ENCODE assay signal across 25 mouse cellular contexts in genomic region chr7:94517002-94517401, GRCm38 (mm10).
DNase-seq lines count a peak whose midpoint lies in the region; ATAC-seq and TF ChIP-seq lines count a peak whose summit lies in the region.
"Had no signal": no experiment of that assay in that cellular context is flagged by ENCODE, and none has a peak within 500 bp of the region (broad histone marks: within the 10 kb centered on the region; RNA-seq: fewer than 3 reads in every experiment).

No protein-coding gene starts in this region.

- no peaks in the 10 kb centered on the region for H3K27me3 ChIP-seq in forebrain, embryonic 14.5 days (replicated peaks; ENCODE audit: control insufficient read depth, insufficient read depth, low read length)
- no peaks in the 10 kb centered on the region for H3K27me3 ChIP-seq in forebrain, embryonic 16.5 days (replicated peaks; ENCODE audit: control insufficient read depth, insufficient read depth, low read length)
- H3K27me3 ChIP-seq in lung, embryonic 15.5 days = no peaks in the 10 kb centered on the region
- H3K27me3 ChIP-seq in stomach, embryonic 14.5 days (ENCODE audit: control insufficient read depth, insufficient read depth, low read length) = no peaks in the 10 kb centered on the region
- H3K27me3 ChIP-seq in stomach, postnatal 0 days (ENCODE audit: control insufficient read depth, insufficient read depth, low read length) = no peaks in the 10 kb centered on the region
- H3K27me3 ChIP-seq: embryonic facial prominence, embryonic 12.5 days; embryonic facial prominence, embryonic 15.5 days; forebrain, embryonic 15.5 days; heart, embryonic 13.5 days; Patski had no signal

- no peak for ATAC-seq in forebrain, embryonic 14.5 days
- no peak for ATAC-seq in forebrain, embryonic 16.5 days
- ATAC-seq in lung, embryonic 15.5 days (ENCODE audit: borderline replicate concordance, extremely low read depth, low FRiP score, low TSS enrichment) = peak; percentile 42; the same call in 1 of the 2 replicates
- ATAC-seq in stomach, embryonic 14.5 days (ENCODE audit: insufficient number of reproducible peaks, insufficient read depth, low FRiP score, low read depth) = 0 out of 2 replicates have a peak, but pooled peaks have one; percentile 33
- ATAC-seq in stomach, postnatal 0 days (ENCODE audit: low FRiP score, low TSS enrichment) = no peak
- ATAC-seq: forebrain, embryonic 15.5 days; hindbrain, postnatal 0 days; Patski had no signal

- WGBS in forebrain, embryonic 14.5 days = 96% methylated on average over 1 of the region's 1 CpGs
- WGBS in forebrain, embryonic 16.5 days = 91% methylated on average over 1 of the region's 1 CpGs
- WGBS in lung, embryonic 15.5 days = 48% methylated on average over 1 of the region's 1 CpGs
- WGBS in stomach, embryonic 14.5 days = 82% methylated on average over 1 of the region's 1 CpGs
- WGBS in stomach, postnatal 0 days = 61% methylated on average over 1 of the region's 1 CpGs

- peak; percentile 14 for DNase-seq in forebrain, embryonic 14.5 days (ENCODE audit: low spot score)
- no peak for DNase-seq in lung, postnatal 25 days (ENCODE audit: low spot score)
- DNase-seq in stomach, postnatal 0 days (ENCODE audit: low spot score) = no peak
- DNase-seq: adrenal gland, postnatal 10 days; adrenal gland, postnatal 36 days; cerebellum, adult 11 months; cerebellum, adult 2 months; cerebellum, adult 9-11 months; cerebellum, postnatal 25 days; gastrocnemius, postnatal 10 days; gastrocnemius, postnatal 36 days; heart, adult 2 months; heart, postnatal 14 days; heart, postnatal 4 days had no signal

- no peaks in the 10 kb centered on the region; the same call in 1 of the 2 replicates for H3K9me3 ChIP-seq in forebrain, embryonic 14.5 days (replicated peaks; ENCODE audit: control insufficient read depth, low read length)
- H3K9me3 ChIP-seq in forebrain, embryonic 16.5 days (ENCODE audit: control insufficient read depth, low read length) = peaks cover 2% of the 10 kb centered on the region
- no peaks in the 10 kb centered on the region for H3K9me3 ChIP-seq in lung, embryonic 15.5 days
- no peaks in the 10 kb centered on the region for H3K9me3 ChIP-seq in stomach, embryonic 14.5 days (ENCODE audit: control insufficient read depth, low read depth, low read length)
- no peaks in the 10 kb centered on the region for H3K9me3 ChIP-seq in stomach, postnatal 0 days (ENCODE audit: control insufficient read depth, low read length)
- H3K9me3 ChIP-seq: embryonic facial prominence, embryonic 15.5 days; forebrain, embryonic 15.5 days; heart, embryonic 10.5 days had no signal

- no peaks in the 10 kb centered on the region for H3K4me1 ChIP-seq in forebrain, embryonic 14.5 days (ENCODE audit: control insufficient read depth, insufficient read depth, low read length)
- no peaks in the 10 kb centered on the region for H3K4me1 ChIP-seq in forebrain, embryonic 16.5 days (replicated peaks; ENCODE audit: control insufficient read depth, insufficient read depth, low read length)
- H3K4me1 ChIP-seq in lung, embryonic 15.5 days = no peaks in the 10 kb centered on the region
- no peaks in the 10 kb centered on the region for H3K4me1 ChIP-seq in stomach, embryonic 14.5 days (ENCODE audit: control insufficient read depth, insufficient read depth, low read length)
- no peaks in the 10 kb centered on the region for H3K4me1 ChIP-seq in stomach, postnatal 0 days (replicated peaks; ENCODE audit: control insufficient read depth, insufficient read depth)
- H3K4me1 ChIP-seq: embryonic facial prominence, embryonic 12.5 days; embryonic facial prominence, embryonic 15.5 days; forebrain, embryonic 15.5 days; heart, embryonic 10.5 days; heart, embryonic 13.5 days had no signal

- no peaks in the 10 kb centered on the region for H3K36me3 ChIP-seq in forebrain, embryonic 14.5 days (ENCODE audit: control insufficient read depth, insufficient read depth, low read length)
- no peaks in the 10 kb centered on the region for H3K36me3 ChIP-seq in forebrain, embryonic 16.5 days (ENCODE audit: control insufficient read depth, insufficient read depth)
- H3K36me3 ChIP-seq in lung, embryonic 15.5 days = no peaks in the 10 kb centered on the region
- H3K36me3 ChIP-seq in stomach, embryonic 14.5 days (ENCODE audit: control insufficient read depth, insufficient read depth, low read length) = no peaks in the 10 kb centered on the region
- H3K36me3 ChIP-seq in stomach, postnatal 0 days (ENCODE audit: control insufficient read depth, insufficient read depth, low read length) = no peaks in the 10 kb centered on the region
- H3K36me3 ChIP-seq: embryonic facial prominence, embryonic 12.5 days; embryonic facial prominence, embryonic 15.5 days; forebrain, embryonic 15.5 days; heart, embryonic 10.5 days; heart, embryonic 13.5 days had no signal

- no peak for TF ChIP-seq EP300 in stomach, postnatal 0 days (optimal IDR thresholded peaks at IDR 0.05)

- H3K4me3 ChIP-seq in forebrain, embryonic 14.5 days (ENCODE audit: low read depth, low read length) = no peak overlapping the region
- H3K4me3 ChIP-seq in forebrain, embryonic 16.5 days (replicated peaks; ENCODE audit: low read length) = no peak overlapping the region
- H3K4me3 ChIP-seq in lung, embryonic 15.5 days = no peak overlapping the region
- H3K4me3 ChIP-seq in stomach, embryonic 14.5 days (ENCODE audit: low read depth, low read length) = no peak overlapping the region
- H3K4me3 ChIP-seq in stomach, postnatal 0 days (ENCODE audit: low read depth, low read length) = no peak overlapping the region
- H3K4me3 ChIP-seq: embryonic facial prominence, embryonic 12.5 days; embryonic facial prominence, embryonic 15.5 days; forebrain, embryonic 15.5 days; heart, adult 2 months; heart, embryonic 10.5 days; heart, embryonic 13.5 days had no signal

- H3K9ac ChIP-seq in forebrain, embryonic 14.5 days (ENCODE audit: low read length) = no peak overlapping the region
- H3K9ac ChIP-seq in forebrain, embryonic 16.5 days (replicated peaks; ENCODE audit: low read depth, low read length) = no peak overlapping the region
- no peak overlapping the region for H3K9ac ChIP-seq in lung, embryonic 15.5 days
- H3K9ac ChIP-seq in stomach, embryonic 14.5 days (replicated peaks; ENCODE audit: low read depth, low read length) = no peak overlapping the region
- no peak overlapping the region for H3K9ac ChIP-seq in stomach, postnatal 0 days (ENCODE audit: low read length)
- H3K9ac ChIP-seq: embryonic facial prominence, embryonic 12.5 days; embryonic facial prominence, embryonic 15.5 days; forebrain, embryonic 15.5 days; heart, embryonic 13.5 days; hindbrain, embryonic 14.5 days had no signal

- TF ChIP-seq CTCF in stomach, postnatal 0 days (IDR thresholded peaks at IDR 0.05; ENCODE audit: low read depth) = no peak

- no peak overlapping the region for H3K4me2 ChIP-seq in forebrain, embryonic 14.5 days (ENCODE audit: low read length)
- no peak overlapping the region for H3K4me2 ChIP-seq in forebrain, embryonic 16.5 days (ENCODE audit: low read length)
- H3K4me2 ChIP-seq in lung, embryonic 15.5 days = no peak overlapping the region
- H3K4me2 ChIP-seq in stomach, embryonic 14.5 days (replicated peaks; ENCODE audit: low read depth, low read length) = no peak overlapping the region
- no peak overlapping the region for H3K4me2 ChIP-seq in stomach, postnatal 0 days (replicated peaks; ENCODE audit: low read depth)
- H3K4me2 ChIP-seq: embryonic facial prominence, embryonic 12.5 days; embryonic facial prominence, embryonic 15.5 days; forebrain, embryonic 15.5 days; heart, embryonic 13.5 days; hindbrain, embryonic 14.5 days had no signal

- no peak overlapping the region for H3K27ac ChIP-seq in forebrain, embryonic 14.5 days (ENCODE audit: low read depth, low read length)
- H3K27ac ChIP-seq in forebrain, embryonic 16.5 days (ENCODE audit: low read length) = no peak overlapping the region
- H3K27ac ChIP-seq in lung, embryonic 15.5 days = no peak overlapping the region
- H3K27ac ChIP-seq in stomach, embryonic 14.5 days (ENCODE audit: low read length) = no peak overlapping the region
- no peak overlapping the region for H3K27ac ChIP-seq in stomach, postnatal 0 days (replicated peaks)
- H3K27ac ChIP-seq: embryonic facial prominence, embryonic 12.5 days; embryonic facial prominence, embryonic 15.5 days; forebrain, embryonic 15.5 days; heart, adult 2 months; heart, embryonic 10.5 days; heart, embryonic 13.5 days; hindbrain, embryonic 14.5 days; hindbrain, postnatal 0 days had no signal

Comparison
In these comparisons a context has a peak if more than half of its experiments do, and no peak if none do; other contexts are left out.
1. ATAC-seq: peak in lung, embryonic 15.5 days (single experiment) and stomach, embryonic 14.5 days (single experiment); none in forebrain, embryonic 14.5 days (single experiment), forebrain, embryonic 16.5 days (single experiment) and stomach, postnatal 0 days (single experiment).